Mouse (Mus musculus) adrenal gland (tissue): ENCODE results near the gene Banp.

Experiments used
- intact Hi-C: fragments of 180-260 bp; cut with DNase I; formaldehyde crosslinking; loops from one replicate; pipeline ENCODE4 v1.15.1; 2025
- microRNA-seq, 2 experiments: library from miRNA; unstranded; fragments of <30 nt; microRNA quantifications; one replicate each; pipeline ENCODE4; 2019

The Banp gene

DNA sequence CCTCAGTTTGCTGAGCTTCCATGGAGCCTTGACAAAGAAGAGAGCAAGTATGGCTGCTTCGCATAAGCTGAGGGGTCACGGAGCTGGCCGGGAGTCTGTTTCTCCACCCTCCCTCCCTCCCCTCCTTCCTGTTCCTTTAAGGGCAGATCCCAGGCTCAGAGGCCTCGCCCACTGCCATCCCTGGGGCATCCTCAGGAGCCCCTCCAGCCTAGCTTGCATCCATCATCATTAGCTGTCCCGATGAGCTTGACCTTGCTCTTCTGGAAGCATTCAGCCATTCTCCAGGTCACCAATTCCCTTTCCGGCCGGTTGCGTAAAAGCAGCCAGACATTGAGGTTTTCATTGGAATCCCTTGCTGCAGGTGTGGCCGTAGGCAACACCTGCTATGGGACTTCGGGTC is 105.8 kb downstream of the Banp start:
- intact Hi-C loops: no loop called here

DNA sequence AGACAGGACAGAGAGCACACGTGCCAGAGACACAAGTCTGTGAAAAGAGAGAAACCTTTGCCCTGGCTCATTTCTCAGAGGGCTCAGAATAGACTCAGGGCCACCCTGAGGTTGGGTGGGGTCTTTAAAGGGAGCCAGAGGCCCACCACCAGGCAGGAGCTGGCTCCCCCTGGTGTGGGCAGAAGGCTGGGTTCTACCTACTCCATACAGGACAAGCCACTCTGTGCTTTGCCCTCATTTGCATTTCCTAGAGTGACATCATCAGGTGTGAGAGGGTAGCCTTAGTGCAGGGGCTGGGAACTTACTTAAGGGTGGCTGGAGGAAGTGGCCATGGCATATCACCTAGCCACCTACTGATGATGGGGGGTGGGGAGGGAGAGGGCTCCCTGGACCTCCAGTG is 106.6 kb downstream of the Banp start:
- intact Hi-C loops: no loop called here

DNA sequence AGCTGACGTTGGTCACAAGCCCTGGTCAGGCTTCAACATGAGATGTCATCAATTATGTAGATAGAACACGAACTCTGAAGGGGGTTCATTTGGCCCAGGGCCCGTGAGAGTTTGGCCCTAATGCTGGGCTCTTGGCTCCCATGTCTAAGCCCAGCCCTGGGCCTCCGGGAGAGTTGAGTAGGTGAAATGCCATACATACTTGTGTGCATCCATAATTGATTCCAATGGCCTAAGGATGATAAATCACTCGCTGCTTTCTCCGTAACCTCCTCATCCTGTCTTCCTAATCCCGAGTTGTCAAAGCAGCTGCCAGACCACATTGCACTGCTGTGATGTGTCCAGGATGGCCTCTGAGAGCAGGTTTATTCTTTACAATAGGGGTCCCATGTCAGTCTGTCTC is 107.3 kb downstream of the Banp start:
- intact Hi-C loops: no loop called here

DNA sequence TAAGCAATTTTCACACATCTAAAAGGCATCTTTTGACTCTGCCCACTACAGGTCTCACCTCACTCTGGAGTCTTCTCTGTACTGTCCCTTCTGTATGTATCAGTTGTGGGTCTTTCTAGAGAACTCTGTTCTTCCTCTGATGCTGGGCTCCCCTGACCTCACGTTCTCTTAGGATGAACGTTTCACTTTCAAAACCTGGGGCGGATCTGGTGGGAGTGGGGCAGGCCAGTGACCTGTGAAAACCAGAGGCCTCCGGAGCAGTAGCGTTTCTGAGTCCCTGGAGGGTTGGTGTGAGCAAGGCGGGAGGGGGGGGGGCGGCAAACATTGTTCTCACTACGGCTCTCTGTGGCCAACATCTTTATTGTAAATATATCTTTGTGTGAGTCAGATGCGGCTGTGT is 109.0 kb downstream of the Banp start:
- intact Hi-C loops: no loop called here

DNA sequence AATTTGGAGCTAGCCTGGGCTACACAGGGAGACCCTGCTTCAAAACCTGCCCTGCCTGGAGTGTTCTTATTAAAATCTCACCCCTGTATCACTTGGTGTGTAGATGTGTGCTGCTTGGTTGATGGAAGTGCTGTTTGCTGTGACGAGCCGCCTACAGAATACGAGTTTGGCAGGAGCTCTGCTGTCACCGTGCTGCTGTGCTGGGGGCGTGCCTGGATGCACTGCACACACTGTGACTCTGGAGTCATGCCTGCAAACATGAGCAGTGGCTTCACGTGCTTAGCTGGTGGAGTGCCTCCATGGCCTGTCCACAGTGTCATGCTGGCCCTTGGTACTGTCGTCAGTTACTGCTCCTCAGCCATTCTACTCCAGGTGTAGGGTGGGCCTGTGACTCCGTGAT is 109.4 kb downstream of the Banp start:
- intact Hi-C loops: no loop called here

DNA sequence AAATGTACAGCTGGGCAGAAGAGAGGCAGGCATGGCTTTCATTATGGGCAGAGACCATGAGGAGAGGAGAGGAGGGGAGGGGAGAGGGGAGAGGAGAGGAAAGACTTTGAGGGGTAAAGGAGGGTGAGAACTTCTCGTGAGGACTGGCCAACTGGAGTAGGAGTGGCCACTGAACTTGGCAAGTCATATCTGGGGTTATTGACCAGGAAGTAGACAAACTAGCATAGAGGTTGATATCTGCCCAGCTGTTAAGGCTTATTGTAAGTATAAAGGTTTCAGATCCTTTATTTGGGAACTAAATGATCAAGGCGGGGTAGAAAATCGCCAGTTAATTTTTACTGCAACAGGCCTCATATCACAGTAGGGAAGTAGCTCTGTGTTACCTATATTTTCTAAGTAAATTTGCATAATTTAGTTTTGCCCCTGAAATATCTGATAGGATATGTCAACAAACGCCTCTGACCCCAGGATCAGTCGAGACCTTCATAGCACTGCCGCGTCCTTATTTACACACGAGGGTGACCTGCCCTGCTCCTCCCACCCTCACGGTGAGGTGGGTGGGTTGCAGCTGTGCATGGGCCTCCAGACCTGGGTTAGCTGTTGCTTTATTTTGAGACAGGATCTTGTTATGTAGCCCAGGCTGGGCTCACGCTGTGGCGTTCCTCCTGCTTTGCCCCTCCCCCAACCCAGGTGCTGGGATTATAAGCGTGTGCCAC is 113.1 kb downstream of the Banp start:
- intact Hi-C loops: no loop called here

DNA sequence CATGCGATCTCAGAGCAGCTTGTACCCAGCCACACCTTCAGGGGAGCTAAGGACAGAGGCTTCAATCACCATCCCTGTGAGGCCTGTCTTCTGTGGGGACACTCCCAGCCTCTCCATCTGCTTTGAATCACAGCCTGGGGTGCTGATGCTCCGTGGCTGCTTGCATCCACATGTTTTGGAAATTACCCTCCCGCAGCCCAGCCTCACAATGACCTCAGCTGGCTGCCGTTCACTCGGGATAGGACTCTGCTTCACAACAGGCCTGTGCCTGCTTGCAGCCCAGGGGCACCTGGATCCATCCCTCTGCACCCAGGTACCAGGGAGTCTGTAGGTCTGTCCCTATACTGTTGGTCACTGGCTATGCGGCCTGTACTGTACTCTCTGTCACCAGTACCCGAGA is 114.8 kb downstream of the Banp start:
- intact Hi-C loops: no loop called here

DNA sequence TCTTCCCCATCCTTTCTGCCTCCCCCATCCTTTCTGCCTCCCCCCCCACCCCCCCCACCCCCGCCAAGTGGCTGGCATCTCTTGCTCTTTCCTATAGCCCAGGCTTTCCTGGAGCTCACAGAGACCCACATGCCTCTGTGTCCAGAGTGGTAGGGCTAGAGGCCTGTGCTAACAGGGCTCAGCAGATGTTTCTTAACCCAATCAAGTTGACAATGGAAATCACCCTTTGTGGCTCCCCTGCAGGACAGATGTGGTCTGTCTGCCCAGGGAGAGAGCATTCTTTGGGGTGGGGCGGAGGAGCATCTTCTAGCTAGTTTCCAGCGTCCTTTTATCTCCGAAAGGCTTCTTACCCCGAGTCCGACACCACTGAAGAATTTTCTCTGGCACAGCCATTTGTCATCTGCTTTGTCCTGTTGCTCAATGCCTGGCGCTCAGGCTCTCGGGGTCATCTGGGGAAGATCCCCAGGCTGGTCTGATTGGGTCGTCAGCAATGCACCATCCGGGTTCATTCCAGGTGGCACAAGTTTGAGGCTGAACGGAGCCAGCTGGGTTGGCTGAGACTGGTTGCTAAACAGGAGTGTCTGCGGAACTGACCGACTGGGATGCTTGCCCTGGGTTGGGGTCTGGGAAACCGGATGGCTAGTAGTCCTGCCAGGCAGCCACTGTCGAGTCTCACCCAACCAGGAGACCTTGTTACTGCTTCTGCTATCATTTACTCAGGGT is 118.4 kb downstream of the Banp start:
- intact Hi-C loops: no loop called here

DNA sequence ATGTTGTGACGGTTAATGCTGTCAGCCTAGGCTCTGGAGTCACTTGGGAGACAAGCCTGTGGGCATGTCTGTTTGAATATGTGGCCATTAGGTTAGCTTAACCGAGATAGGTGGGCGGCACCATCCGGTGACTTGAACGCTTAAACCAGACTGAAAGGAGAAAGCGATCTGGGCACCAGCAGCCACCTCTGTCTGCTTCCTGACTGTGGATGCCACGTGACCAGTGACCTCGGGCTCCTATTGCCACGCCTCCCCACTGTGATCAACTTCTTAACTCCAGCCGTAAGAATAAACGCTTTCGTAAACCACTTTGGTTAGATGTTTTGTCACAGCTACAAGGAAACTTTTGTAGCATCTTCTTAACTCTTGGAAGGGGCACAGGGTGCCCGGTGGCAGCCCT is 119.1 kb downstream of the Banp start:
- intact Hi-C loops: no loop called here

DNA sequence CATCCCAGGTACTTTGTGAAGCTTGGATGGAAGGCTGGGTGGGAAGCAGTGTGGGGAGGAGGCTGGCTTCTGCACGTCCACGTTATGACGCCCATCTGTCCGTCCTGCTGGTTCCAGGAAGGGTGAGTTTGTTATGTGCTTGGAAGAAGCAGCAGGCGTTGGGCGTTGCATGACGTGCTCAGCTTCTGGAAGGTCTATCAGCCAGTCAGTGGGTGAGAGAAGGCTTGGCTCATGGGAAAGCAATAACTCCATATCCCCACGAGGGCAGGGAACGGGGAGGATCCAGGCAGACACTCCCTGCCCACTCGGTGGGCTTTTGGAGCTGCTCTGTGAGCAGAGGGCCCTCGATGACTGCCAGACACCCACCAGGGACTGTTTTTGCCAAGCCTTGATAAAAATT is 119.7 kb downstream of the Banp start:
- intact Hi-C loops: no loop called here

DNA sequence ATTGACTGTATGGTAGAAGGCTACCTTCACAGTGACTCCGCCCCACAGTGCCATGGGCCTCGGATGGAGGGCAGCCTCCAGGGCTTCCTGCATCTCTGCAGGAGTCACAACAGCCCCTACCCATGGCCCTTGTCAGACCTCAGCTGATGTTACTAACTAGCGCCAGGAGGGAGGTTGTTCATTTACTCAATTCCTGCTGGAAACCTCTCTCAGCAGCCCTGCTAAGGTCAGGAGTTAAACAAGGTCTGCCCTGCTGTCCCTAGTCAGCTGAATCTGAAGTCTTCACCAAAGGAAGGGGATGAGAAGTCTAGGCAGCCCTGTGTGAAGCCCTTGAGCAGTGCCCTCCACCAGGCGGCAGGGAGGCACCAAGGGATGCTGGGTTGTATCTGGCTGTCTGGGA is 121.6 kb downstream of the Banp start:
- intact Hi-C loops: no loop called here

DNA sequence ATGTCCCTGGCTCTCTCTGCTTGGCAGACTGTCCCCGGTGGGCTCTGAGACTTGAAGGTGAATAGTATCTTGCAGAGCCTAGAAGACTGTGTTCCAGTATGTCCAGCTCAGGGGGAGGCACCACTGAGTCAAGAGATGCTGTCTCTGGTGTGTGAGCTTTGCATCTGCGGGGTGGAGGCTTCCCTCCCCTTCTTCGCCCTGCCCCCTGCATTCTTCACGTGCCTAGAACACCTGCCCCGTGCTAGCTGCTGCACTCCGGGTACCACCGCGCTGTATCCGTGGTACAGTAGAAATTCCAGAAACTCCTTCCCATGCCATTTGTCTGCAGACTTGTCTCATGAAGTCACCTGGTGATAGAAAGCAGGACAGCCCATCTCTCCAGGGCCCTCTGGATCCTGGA is 124.4 kb downstream of the Banp start:
- intact Hi-C loops: no loop called here

DNA sequence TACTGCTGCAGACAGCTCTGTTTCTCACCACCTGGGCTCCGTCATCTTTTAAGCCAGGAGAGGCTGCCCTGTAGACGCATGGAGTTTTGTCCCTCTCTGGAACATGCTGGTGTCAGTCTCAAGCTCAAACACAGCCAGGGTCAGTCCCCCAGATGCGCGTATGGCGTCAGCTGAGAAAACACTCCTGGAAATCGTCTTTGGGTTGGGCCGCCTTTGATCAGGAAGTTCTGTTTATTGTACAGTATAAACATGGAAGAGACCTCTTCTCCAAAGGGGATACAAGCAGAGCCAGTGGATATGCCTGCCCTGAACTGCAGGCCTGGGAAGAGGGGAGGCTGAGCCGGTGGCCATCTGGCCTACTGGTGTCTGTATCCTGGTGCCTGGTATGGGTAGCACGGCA is 124.9 kb downstream of the Banp start:
- intact Hi-C loops: no loop called here

DNA sequence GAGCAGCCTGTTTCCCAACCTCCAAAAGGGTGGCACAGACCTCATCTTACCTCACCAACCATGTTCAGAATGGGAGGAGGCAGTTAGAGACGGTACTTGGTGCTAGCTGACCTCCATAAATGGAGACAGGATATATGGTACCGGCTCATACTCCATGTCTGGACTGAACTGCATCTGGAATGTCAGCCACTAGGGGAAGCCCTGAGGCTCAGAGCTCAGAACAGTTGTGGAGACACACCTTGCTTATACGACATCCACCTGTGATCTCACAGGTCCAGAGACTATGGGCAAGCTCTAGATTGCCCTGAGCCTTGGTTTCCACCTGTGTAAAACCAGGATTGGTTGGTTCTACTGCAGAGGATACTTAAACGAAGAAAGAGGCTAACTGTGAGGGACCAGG is 125.4 kb downstream of the Banp start:
- intact Hi-C loops: no loop called here

DNA sequence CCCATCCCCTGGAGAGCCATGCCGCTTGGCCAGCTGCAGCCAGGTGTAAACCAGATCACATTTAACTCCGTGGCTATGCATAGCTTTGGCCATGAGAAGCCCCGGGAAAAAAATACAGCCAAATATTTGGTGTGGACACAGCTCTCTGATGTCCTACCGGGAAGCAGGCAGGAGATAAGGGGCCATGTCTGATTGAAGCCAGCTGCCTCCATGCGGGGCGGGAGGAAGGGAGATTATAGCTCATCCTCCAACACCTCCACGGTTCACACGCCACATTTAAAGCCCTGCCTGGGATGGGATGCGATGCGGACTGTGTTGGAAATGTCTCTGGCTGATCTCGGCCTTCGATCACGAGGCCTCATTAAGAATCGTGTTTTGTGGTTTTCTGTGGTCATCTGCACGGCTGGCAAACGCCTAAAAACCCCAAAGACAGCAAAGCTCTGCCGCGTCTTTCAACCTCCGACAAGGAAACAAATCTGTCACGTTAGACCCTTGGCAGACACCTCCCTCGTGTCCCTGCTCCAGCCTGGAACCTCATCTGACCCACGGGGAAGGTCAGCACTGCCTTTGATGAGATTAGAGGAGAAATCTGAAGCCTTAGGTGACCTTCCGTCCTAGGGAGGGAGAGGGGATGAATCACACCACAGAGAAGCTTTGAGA is 126.8 kb downstream of the Banp start:
- intact Hi-C loops: no loop called here

DNA sequence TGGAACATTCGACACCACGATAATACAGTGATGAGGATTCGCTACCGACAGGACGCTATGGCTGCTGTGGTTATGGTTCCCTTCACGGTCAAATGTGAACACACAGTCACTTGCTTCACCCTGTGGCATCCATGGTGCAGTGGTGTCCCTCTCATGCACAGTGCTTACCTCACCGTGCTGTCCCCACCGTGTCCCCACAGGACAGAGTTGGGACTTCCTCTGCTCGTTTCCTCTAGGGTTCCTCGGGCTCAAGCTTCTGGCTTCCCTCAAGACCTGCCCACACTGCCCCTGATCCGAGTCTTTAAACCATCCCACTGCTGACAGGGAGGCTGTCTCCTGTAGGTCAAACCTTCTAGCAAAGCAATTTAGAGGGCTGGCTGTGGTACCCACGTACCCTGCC is 128.8 kb downstream of the Banp start:
- intact Hi-C loops: no loop called here

Small RNA genes within 50 kb of the gene (microRNA-seq; reads per million reads assigned to microRNA genes)
- gene Mir7237: 0.11 to 0.49 reads per million in 2 experiments
